Mouse (Mus musculus) adrenal gland, postnatal 14 days (tissue): ENCODE data around the gene Cs. TPM values are rescaled to one million over a fixed set of nuclear protein-coding genes. Genes with fewer than 3 reads are reported as not detected.
"Not testable (repeated sequence)": the region's sequence is repeated elsewhere in the genome, so short reads cannot be mapped to it uniquely, and the experiment has no call there.

Experiments used
- DNase-seq: peaks from one replicate; pipeline ENCODE4 v3.0.0; 2021; ENCODE audit warnings: mixed read lengths
- long read RNA-seq, 2 experiments: library from polyadenylated mRNA; stranded (forward); transcript quantifications; one replicate each; pipeline ENCODE4 v2.0.0; 2021
- total RNA-seq: library from RNA; stranded (reverse); gene quantifications from 2 replicates; pipeline ENCODE4 v1.2.3, GENCODE M21; 2021

Gene Cs
- 918 and 1,019 TPM in 2 replicates for total RNA-seq
- long read RNA-seq, experiment 1, transcript Cs-201 (11 exons, 2,926 nt): major isoform, 495 of 592 reads
- long read RNA-seq, experiment 1, partial matches to known transcripts: 87 of 592 reads
- long read RNA-seq, experiment 1, other reads (novel, unspliced or antisense): 10 of 592 reads
- long read RNA-seq, experiment 2, transcript Cs-201 (11 exons, 2,926 nt): major isoform, 383 of 514 reads
- long read RNA-seq, experiment 2, partial matches to known transcripts: 124 of 514 reads
- long read RNA-seq, experiment 2, other reads (novel, unspliced or antisense): 7 of 514 reads

DNA sequence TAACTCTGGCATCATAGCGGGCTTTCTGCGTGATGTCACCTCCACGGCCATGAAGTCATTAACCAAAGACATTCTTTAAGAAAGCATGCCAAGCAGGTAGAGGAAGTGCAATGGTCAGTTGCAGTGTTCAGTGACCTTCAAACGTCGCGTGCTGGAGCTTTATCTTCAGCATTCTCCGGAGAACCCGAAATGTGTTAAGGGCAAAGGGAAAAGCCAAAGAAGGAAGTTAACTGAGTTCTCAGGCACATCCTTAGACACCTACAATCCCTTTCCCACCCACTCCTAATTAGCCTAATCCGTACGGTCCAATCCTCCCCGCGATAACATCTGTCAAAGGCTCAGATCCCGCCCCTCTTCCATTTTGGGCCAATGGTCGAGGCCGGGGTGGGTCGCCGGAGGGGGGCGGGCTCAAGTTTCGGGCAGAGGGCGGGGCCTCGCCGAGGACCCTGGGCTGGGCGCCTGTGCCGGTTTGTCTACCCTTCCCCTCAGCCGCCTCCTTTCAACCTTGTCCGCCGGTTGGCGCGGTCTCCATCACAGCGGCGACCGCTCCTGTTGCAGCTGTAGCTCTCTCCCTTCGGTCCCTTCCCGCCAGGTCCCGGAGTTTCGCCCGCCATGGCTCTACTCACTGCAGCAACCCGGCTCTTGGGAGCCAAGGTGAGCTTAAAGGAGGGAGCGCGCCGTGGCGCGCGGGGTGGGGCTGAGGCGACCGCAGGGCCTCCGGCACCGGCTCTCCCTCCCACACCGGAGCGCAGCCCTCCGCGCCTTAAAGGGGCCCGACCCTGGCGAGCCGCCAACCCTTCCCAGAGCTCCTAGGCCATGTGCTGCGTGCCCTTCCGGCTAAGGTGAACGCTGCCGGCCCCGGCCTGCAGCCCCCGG lies at the start of gene Cs:
Gene Cs (plus strand): TSS at position 429 of the 876 bp plus-strand sequence.
- DNase-seq: peak; percentile 99

DNA sequence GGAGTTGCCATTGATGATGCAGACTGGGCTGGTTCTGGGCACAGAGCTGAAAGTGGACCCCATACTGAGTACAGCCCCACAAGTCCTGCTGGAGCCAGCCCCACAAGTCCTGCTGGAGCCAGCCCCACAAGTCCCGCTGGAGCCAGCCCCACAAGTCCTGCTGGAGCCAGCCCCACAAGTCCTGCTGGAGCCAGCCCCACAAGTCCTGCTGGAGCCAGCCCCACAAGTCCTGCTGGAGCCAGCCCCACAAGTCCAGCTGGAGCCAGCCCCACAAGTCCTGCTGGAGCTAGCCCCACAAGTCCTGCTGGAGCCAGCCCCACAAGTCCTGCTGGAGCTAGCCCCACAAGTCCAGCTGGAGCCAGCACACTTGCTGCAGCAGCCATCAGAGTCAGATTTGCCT lies 46.9 kb upstream of the Cs start:
- not testable (repeated sequence) for DNase-seq

DNA sequence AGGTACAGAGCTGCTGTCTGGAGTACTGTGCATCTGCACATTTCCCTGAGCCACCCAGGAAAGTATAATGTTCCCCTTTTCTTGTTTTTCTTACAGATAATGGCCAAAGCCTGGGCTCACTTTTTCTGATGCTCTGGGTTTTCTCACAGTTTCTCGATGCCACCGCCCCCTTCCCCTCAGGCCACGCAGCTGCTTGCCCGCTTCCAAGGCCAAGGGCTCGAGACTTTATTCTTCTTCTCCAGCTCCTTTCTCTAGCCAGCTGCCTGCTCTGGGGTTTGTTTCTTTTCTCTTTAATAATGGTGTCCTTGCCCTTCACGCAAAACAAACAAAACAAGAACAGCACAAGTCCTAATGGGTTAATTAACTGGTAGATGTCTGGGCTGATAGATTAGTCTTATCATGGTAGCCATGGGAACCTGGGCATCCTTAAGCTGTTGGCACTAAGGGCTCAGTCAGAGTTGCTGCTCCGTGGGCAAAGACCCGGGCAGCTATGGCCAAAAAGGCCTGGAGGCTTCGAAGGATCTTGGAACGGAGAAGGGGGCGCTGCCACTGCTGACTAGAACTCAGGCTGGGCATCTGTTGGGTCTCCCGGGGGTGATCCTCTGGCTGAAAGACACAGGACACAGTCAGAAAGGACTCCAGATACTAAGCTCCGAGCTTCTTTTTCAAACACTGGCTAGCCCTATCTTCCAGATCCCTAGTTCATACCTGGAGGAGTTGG lies 41.0 kb upstream of the Cs start:
- DNase-seq: no peak

DNA sequence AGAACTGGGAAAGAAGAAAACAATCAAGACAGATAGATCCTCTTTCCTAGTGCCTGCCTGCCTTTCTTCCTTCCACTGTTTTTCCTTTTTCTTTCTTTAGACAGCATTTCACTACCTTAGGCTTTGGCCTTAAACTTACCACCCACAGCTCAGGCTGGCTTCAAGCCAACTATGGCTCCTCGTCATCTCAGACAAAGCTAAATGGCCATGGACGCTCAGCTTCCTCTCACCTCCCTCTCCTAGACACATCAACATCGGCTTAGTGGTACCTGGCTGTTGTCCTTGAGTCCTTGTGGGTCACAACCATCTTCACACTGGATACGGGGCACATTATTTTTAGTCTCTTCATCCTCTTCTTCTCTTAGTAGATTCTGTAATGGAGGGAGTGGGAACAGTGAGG lies 40.3 kb upstream of the Cs start:
- peak; percentile 63 for DNase-seq

DNA sequence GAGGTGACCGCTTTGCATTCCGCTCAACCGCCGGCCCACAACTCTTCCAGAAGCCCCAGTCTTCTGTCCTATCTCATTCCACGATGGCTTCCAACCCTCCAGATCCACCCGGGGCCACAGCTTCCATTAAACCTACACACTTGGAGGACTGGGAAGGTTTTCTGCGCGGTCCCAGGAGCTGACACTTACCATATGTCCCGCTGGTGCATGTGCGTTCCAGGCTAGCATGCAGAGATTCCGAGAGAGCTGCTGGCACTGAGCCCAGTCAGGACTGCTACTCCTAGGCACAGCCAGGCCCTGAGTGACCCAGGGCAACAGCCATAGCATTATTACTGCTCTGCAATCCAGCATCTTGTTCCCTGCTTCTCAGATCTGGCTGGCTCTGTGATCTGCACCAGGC lies 39.9 kb upstream of the Cs start:
- peak; percentile 51 for DNase-seq

DNA sequence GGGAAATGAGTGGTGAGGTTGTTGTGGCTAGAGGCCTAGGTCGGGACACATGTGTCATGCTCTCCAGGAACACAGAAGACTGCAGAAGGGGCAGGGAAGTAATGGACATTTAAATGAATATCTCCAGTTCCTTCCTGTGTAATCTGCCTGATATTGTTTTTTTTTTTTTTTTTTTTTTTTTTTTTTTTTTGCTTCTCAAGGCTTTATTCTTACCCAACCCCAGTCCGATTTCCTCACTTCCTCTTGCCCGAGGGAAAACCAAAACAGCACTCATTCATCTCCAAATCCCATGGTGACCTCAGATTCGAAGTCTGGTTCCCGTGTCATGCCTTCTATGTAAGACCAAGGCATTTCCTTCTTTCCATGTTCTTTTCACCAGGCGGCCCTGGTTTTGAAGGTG lies 39.3 kb upstream of the Cs start:
- DNase-seq: peak; percentile 46

DNA sequence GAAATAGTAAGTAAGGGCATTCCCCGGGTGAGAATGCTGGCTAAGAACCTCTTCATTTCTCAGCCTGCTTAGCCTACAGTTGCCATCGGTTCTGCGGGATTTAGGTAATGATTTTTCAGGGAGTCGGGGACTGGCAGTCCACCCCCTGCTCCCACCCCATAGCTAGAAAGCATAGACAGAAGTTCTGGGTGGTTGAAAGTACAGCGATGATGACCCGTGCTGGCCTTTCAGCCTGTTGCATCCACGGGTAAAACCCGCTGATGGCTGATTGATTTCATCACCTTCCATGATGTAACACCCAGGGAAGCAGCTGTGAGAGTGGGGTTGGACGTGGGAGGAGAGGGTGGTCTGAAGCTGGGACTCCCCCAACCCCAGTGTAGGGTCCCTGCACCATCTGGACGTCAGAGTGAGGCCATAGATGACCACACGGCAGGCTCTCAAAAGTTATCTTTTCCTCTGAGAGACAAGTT lies 38.8 kb upstream of the Cs start, which contains the start of gene Il23a:
Gene Il23a (minus strand): TSS at position 51 of the 470 bp plus-strand sequence.
- DNase-seq: no peak

DNA sequence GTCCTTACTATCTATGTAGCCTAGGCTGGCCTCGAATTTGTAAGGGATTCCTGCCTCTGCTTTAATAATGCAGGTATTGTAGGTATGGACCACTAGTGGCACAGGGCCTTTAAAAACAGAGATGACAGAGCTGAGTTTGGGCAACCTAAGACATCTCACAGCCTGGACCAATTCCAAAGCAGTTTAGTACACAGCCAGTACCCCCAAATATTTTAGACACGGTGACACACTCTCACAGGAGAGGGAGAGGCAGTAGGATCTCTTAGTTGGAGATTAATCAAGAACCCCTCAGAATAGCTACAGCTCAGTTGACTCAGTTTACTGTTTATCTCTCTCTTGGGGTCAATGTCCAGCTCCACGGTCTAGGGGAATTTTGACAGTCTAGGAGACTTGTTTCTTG lies 35.2 kb upstream of the Cs start:
- no peak for DNase-seq

DNA sequence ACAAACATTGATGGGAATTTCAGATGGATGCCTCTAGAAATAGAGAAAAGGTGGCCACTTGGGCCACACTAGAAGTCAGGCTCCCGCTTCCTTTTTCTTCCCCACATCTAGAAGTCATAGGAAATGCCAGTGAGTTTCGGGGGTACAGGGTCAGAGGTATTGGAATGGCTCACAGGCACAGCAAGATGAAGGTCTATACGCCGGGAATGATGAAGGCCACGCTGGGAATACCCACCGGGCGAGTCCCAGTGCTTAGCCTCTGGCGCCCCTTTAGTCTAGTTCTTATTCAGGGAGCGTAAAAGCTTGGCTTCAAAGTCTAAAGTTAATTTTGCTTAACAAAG lies 34.8 kb upstream of the Cs start:
- DNase-seq: no peak

DNA sequence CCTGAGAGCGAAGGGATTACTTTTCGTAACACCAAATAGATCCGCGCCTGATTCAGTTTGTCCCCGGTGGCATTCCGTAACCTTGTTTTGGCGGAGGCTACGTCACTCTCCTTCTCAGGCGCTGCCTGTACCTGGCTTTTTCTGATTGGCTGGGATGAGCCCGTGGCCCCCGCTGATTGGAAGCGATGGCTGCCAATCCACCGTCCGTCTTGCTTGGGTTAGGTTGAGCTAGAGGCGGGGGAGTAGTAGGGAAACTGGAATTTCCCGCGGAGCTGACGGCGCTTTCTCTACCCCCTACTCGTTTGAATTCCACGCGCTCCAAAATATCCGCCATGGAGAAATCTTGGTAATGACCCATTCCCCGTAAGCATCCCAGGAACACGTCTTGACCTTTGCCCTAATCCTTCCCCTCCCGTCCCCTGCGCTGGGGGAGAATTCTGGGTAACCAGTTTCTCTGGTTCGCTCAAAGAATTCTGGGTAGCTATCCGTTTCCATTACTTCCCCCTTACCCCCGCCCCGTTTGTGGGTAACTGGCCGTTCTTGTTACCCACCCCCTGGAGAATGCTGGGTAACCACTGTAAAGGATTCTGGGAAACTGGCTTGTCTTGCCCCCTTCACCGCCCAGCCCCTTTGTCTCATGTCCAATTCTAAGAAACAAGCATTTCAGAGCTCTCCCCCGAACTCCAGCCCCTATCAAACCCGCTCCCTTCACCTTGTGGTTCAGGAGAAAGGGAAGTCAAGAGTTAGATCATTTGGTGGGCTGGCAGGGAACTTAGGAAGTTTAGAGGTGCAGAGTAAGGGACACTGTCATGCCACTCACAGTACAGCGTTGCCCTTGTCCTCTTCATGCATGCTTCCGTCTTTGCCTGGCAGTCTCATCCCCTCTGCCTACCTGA lies 34.2 kb upstream of the Cs start, which contains the start of gene Pan2:
Gene Pan2 (plus strand): TSS at position 210 of the 896 bp plus-strand sequence.
- peak; percentile 99 for DNase-seq

DNA sequence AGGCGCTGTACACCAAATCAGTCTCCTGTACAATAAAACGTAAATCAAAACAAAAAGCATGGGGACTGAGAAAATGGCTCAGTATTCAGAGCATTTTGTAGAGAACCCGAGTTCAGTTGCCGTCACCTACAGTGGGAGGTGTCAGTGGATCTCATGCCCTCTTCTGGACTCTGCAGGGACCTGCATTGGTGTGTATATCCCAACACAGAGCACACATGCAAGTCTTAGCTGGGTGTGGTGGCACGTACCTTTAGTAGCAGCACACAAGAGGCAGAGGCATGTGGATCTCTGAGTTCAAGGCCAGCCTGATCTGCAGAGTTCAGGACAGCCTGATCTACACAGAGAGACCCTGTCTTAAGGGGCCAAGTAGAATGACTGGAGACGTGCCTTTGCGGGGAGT lies 27.9 kb upstream of the Cs start:
- DNase-seq: peak; percentile 38

DNA sequence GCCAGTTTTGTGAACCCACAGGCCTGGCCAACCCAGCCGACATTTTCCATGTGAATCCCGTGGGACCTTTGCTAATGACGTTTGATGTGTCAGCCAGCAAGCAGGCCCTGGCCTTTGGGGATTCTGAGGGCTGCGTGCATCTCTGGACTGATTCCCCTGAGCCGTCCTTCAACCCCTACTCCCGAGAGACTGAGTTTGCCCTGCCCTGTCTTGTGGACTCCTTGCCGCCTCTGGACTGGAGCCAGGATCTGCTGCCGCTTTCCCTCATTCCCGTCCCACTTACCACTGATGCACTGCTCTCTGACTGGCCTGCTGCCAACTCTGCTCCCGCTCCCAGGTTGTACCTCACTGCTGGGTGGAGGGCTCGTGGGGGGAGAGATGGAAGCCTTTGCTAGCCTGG lies 27.4 kb upstream of the Cs start:
- DNase-seq: peak; percentile 81

DNA sequence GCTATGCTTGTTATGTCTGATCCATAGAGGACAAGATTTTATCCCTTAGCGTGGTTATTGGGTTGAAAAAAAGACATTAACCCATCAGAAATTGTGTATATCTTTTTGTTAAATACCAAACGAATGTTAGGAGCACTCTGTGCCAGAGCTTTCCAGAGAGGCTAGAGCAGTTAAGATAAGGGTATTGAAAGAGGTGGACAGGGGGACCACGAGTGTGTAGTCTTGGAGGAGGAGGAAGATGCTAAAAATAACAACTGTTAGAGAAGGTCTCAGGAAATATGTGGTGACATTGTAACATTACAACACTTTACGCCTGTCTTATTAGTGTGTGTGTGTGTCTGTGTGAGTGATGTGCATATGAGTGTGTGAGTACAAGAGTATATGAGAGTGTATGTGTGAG lies 26.6 kb upstream of the Cs start:
- no peak for DNase-seq

DNA sequence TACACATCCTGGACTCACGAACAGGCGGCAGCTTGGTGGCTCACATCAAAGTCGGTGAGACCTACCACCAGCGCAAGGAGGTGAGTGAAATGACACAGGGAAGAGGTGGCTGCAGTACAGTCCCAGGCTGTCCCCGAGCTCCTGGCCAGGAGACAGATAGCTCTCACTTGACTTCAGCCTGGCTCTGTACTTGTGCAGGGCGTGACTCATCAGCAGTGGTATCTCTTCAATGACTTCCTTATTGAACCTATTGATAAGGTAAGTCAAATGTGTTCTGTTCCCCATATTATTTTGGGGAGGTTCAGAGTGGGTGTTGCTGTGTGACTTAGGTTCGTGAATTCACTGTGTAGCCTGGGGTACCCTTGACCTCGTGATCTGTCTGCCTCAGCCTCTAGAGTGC lies 22.0 kb upstream of the Cs start:
- no peak for DNase-seq

DNA sequence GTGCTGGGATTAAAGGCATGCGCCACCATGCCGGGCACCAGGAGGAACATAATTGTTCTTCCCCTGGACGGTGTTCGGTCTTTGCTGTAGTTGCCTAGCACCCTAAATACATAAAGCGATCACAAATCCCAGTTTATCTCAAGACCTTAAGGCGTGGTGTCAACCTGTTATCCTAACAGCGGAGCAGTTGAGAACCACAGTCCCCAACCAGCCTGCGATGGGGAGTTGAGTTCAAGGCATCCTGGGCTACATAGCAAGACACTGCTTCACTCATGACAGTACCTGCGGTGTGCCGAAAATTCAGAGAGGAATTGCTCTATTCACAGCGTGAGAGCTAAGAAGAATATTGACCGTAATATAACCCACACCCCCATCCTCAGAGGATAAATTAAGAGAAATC lies 15.9 kb upstream of the Cs start:
- DNase-seq: no peak

DNA sequence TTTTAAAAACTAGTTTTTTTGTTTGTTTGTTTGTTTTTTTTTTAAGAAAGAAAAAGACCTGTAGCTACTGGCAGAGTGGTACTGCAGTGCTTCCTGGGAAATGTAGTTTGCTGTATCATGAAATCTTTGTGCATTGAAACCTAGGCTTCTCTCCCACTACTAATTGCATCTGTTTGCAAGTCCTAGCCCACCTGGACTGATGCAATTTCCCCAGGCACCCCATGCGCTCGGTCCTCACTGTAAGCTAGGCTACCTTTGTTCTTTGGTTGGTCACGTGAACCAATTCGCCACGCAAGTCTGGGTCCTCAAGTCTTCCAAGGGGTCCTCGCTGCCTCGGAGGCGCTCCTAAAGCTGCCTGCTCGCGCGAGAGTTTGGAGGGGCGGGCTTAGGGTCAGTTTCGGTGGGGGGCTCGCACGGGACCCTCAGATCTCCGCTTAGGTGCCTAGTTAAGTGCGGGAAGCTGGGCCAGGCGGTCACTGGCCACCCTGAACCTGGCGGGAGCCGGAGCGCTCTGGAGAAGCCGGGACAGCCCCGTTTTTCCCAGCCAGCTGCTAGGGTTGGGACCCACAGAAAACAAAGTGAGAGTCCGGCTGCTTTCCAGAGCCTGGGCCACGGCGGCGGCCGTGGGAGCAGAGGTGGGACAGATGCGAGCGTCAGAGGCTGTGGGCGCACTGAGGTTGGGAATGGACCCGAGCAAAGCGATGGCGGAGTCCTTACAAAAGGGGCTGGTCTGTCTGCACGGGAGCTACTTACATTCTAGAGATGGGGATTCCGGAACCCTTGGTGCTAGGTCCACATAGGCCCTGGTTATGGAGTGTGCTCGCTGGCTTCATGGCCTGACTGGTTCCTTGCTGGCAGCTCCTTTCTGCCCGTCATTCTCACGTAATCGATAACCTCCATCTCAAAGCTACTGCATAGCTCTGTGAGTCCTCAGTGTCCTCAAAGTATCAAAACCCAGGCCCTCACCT lies 15.1 kb upstream of the Cs start, which contains the start of gene Cnpy2:
Gene Cnpy2 (plus strand): TSS at position 319 of the 968 bp plus-strand sequence.
- DNase-seq: peak; percentile 90

DNA sequence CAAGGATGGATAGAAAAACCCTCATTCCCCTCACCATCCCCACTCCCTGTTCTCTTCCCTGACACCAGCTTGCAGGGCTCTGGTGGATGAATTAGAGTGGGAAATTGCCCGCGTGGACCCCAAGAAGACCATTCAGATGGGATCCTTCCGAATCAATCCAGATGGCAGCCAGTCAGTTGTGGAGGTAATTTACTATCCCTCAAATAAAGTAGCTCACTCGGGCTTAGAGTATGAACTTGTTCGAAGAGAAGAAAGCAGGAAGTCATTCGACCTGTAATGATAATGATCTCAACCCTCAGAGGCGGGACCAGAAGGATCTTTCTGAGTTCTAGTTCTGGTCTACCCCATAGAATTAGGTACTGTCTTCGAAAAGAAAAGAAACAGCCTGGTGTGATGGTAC lies 14.0 kb upstream of the Cs start:
- no peak for DNase-seq

DNA sequence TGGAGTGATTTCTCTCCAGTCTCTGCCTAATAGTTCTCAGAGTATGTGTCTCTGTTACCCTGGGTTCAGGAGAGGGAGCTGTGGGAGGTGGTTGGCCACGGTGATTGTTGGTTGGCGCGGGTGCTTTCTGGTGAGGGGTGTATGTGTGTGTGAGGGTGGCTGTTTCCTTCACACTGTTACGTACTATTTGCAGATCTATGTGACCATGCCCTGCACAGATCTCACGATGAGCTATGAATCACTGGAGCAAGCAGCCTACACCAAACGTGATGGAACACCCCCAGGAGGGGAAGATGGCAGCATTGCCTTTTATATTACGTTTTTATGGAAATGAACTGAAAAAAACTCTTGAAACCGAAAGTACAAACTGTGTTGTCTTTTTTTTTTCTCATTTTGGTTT lies 10.7 kb upstream of the Cs start:
- DNase-seq: no peak

DNA sequence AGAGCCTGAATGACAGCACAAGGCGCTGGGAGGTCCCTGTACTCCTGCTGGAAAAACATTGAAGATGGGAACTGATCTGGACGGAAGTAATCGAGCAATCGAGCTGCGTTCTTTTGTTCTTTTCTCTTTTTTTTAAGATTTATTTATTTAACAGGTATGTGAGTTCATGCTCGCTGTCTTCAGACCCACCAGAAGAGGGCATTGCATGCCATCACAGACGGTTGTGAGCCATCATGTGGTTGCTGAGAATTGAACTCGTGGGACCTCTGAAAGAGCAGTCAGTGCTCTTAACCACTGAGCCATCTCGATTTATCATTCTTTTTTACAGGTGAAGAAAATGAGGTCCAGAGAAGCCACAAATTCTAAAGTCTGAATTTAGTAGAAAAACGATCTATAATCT lies 9.9 kb upstream of the Cs start:
- DNase-seq: no peak
